Mouse (Mus musculus) megakaryocyte-erythroid progenitor cell, adult 5-6 weeks (primary cell): ENCODE data around the gene 1700020D05Rik. TPM values are rescaled to one million over a fixed set of nuclear protein-coding genes. Genes with fewer than 3 reads are reported as not detected.
"Not testable (repeated sequence)": the region's sequence is repeated elsewhere in the genome, so short reads cannot be mapped to it uniquely, and the experiment has no call there.

Source experiments
- ATAC-seq: replicated peaks from 2 replicates; pipeline ENCODE4 v1.8.0; 2016; ENCODE audit warnings: mild to moderate bottlenecking, inconsistent platforms; ENCODE audit not compliant: severe bottlenecking, poor library complexity, low FRiP score, low TSS enrichment
- total RNA-seq, 2 experiments: library from RNA; stranded (forward) in 1 of 2; stranded (reverse) in 1 of 2; fragments of 200-1000, 215-1000 nt in 1 of 2; fragments of >200 nt in 1 of 2; fragmentation: Nextera tagmentation in 1 of 2; gene quantifications; 2 replicates each; pipeline ENCODE4 v1.2.3; 2014 to 2017

Gene 1700020D05Rik
- total RNA-seq, 2 experiments from 2014 or later = 1.6 TPM; not detected in 1

- no peak for ATAC-seq
Measured at GRCm38 (mm10) chr19:5496052-5496370, 7.6 kb downstream of the 1700020D05Rik start.

GRCm38 (mm10) chr19:5495353-5496051 is 8.1 kb downstream of the 1700020D05Rik start:
- ATAC-seq = no peak

- ATAC-seq = no peak
Measured at GRCm38 (mm10) chr19:5494314-5494713, 9.3 kb downstream of the 1700020D05Rik start.

- not testable (repeated sequence) for ATAC-seq
Measured at GRCm38 (mm10) chr19:5493301-5493721, 10.3 kb downstream of the 1700020D05Rik start.

- no peak for ATAC-seq
Measured at GRCm38 (mm10) chr19:5492641-5493040, 10.9 kb downstream of the 1700020D05Rik start.

- ATAC-seq = peak; percentile 27
Measured at GRCm38 (mm10) chr19:5490898-5491708, 12.5 kb downstream of the 1700020D05Rik start.

- ATAC-seq = peak; percentile 51
Measured at GRCm38 (mm10) chr19:5490313-5490897, 13.2 kb downstream of the 1700020D05Rik start, which contains the start of gene Cfl1. TSS of gene Cfl1 (plus strand) at chr19:5490455.

- not testable (repeated sequence) for ATAC-seq
Measured at GRCm38 (mm10) chr19:5489721-5490120, 13.9 kb downstream of the 1700020D05Rik start.

GRCm38 (mm10) chr19:5488878-5489571 is 14.6 kb downstream of the 1700020D05Rik start:
- peak; percentile 67 for ATAC-seq

- peak; percentile 46 for ATAC-seq
Measured at GRCm38 (mm10) chr19:5487768-5488550, 15.6 kb downstream of the 1700020D05Rik start, which contains the start of gene Mus81. TSS of gene Mus81 (minus strand) at chr19:5488402.

GRCm38 (mm10) chr19:5486771-5487170 is 16.8 kb downstream of the 1700020D05Rik start:
- ATAC-seq = no peak

- no peak for ATAC-seq
Measured at GRCm38 (mm10) chr19:5486286-5486685, 17.3 kb downstream of the 1700020D05Rik start.

- ATAC-seq = no peak
Measured at GRCm38 (mm10) chr19:5485821-5486220, 17.8 kb downstream of the 1700020D05Rik start.

- no peak for ATAC-seq
Measured at GRCm38 (mm10) chr19:5485371-5485770, 18.2 kb downstream of the 1700020D05Rik start.

- ATAC-seq = no peak
Measured at GRCm38 (mm10) chr19:5484496-5484895, 19.1 kb downstream of the 1700020D05Rik start.

GRCm38 (mm10) chr19:5483386-5484359 is 19.9 kb downstream of the 1700020D05Rik start:
- ATAC-seq = no peak

- ATAC-seq = no peak
Measured at GRCm38 (mm10) chr19:5481398-5481797, 22.2 kb downstream of the 1700020D05Rik start.

- no peak for ATAC-seq
Measured at GRCm38 (mm10) chr19:5480016-5480415, 23.6 kb downstream of the 1700020D05Rik start.
